Mouse (Mus musculus): ENCODE data around the gene Cd163. TPM values are rescaled to one million over a fixed set of nuclear protein-coding genes. Genes with fewer than 3 reads are reported as not detected.

The Cd163 gene
- 1.7 and 2.3 TPM in 2 replicates for polyA plus RNA-seq (2012; rRNA removed)

DNA sequence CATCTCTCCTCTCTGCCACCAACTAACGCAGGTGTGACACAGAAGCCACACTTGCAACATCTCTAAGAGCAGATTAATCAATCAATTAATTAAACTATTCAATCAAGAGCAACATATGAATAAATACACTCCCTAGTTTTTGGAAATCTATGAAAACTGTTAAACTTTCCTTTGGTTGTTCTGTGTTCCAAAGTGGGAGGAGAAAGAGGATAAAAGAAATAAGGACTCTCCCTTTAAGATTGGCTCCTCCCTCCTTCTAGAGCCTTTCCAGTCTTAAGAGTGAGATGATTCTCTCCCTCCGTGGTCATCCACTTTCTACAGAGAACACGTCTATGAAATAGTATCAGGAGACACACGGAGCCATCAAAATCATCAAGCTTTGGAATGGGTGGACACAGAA, at the start of gene Cd163:
Cd163 (plus strand) TSS at position 301 of the 400 bp plus-strand sequence.
- Histone ChIP-seq H3K4me1 (ENCODE audit: control insufficient read depth, insufficient read depth, insufficient read length) (no peaks in the 10 kb centered on the region), H3K27me3 (ENCODE audit: control insufficient read depth, insufficient read depth, low read length) (no peaks in the 10 kb centered on the region), H3K4me3 (ENCODE audit: extremely low read depth, insufficient read depth, insufficient read length) (no peak within 1 kb of the TSS), H3K36me3 (ENCODE audit: control insufficient read depth, insufficient read depth, low read length) (no peaks in the 10 kb centered on the region), H3K27ac (ENCODE audit: insufficient read depth, low read length) (no peak within 1 kb of the TSS)
- WGBS: 89% methylated on average over 4 of the region's 4 CpGs
- TF ChIP-seq CTCF (IDR thresholded peaks at IDR 0.05; ENCODE audit: extremely low read depth, insufficient read depth, insufficient read length, insufficient replicate concordance): no peak
- TF ChIP-seq POLR2A (IDR thresholded peaks at IDR 0.05; ENCODE audit: low read depth, low read length): no peak
- DNase-seq (ENCODE audit: low read depth in 1 of 2, low spot score in 2 of 2): no peak

DNA sequence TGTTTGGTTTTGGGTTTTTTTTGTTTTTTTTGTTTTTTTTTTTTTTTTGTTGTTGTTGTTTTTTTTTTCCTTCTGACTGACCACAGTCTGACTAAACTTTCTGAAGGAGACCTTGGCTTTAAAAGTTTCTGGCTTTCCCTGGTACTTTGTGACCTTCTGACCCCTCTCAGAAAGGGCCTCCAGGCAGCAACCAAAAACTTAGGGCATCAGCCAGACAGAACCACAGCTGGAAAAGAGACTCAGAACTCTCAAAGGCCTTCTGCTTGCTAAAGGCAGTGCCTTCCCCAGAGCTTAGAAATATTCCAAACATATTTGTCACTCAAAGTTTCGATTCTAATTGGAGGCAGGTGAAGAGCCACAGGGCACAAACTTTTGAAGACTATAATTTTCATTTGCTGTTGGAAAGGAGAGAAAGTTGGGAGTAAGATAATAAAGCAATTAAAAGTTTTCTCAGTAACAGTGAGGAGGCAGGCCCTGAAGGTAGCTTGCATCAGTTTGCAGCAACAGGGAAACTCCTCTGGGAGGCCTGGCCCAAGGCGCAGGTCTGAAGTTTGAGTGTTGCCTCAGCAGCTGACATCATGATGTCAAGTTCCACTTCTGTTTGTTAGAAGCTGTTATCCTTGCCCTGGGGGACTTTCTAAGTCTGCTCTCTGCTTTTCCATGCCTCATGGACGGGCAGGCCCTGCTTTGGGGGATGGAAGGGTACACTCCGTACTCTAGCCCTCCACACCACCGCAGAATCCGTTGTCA, 48.6 kb upstream of the Cd163 start:
- TF ChIP-seq POLR2A (IDR thresholded peaks at IDR 0.05; ENCODE audit: low read depth, low read length) (no peak), CTCF (IDR thresholded peaks at IDR 0.05; ENCODE audit: extremely low read depth, insufficient read depth, insufficient read length, insufficient replicate concordance) (no peak)
- WGBS: 91% methylated on average over 6 of the region's 6 CpGs
- no peak for DNase-seq (ENCODE audit: low read depth in 1 of 2, low spot score in 2 of 2)
- H3K27ac ChIP-seq (ENCODE audit: insufficient read depth, low read length): no peak overlapping the region
- no peaks in the 10 kb centered on the region for H3K36me3 ChIP-seq (ENCODE audit: control insufficient read depth, insufficient read depth, low read length)
- H3K27me3 ChIP-seq (ENCODE audit: control insufficient read depth, insufficient read depth, low read length): no peaks in the 10 kb centered on the region
- no peaks in the 10 kb centered on the region for H3K4me1 ChIP-seq (ENCODE audit: control insufficient read depth, insufficient read depth, insufficient read length)
- H3K4me3 ChIP-seq (ENCODE audit: extremely low read depth, insufficient read depth, insufficient read length): no peak overlapping the region

DNA sequence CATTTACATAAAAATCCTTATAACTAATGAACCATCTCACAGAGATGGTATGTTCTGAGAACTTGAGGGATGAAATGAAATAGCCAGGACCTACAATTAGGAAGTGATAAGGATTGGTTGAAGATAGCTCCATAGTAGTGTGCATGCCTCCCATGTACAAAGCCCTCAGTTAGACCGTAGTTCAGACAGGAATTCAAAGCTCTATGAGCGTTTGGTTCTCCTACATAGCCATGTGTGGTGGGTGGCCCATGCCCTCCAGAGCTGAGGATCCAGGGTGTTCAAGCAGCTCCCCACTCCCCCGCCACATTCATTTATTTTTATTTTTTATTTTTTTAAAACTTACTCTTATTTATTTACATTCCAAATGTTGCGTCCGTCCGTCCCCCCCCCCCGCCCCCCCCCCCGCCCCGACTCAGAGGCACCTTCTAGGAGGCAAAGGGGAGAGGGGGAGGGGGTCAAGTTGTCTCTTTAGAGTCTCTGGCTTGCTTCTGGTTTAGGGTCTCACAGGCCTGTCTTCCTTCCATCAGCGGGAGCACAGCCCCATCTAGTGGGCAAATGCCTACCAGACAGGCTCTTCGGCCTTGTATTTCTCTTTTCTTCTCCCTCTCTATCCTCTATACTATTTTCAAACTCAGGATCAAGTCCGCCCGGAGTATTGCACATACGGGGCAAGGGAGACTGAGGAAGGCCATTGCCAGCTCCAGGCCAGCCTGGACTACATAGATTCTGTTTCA, 44.1 kb upstream of the Cd163 start:
- no peak overlapping the region for H3K27ac ChIP-seq (ENCODE audit: insufficient read depth, low read length)
- WGBS: 18% methylated on average over 14 of the region's 14 CpGs
- no peaks in the 10 kb centered on the region for H3K36me3 ChIP-seq (ENCODE audit: control insufficient read depth, insufficient read depth, low read length)
- peak; percentile 89; the same call in 1 of the 2 replicates for TF ChIP-seq CTCF (IDR thresholded peaks at IDR 0.05; ENCODE audit: extremely low read depth, insufficient read depth, insufficient read length, insufficient replicate concordance)
- TF ChIP-seq POLR2A (IDR thresholded peaks at IDR 0.05; ENCODE audit: low read depth, low read length): no peak
- no peaks in the 10 kb centered on the region for H3K4me1 ChIP-seq (ENCODE audit: control insufficient read depth, insufficient read depth, insufficient read length)
- no peak overlapping the region for H3K4me3 ChIP-seq (ENCODE audit: extremely low read depth, insufficient read depth, insufficient read length)
- H3K27me3 ChIP-seq (ENCODE audit: control insufficient read depth, insufficient read depth, low read length): no peaks in the 10 kb centered on the region
- DNase-seq (ENCODE audit: low read depth in 1 of 2, low spot score in 2 of 2): peak; percentile 45 to 69

DNA sequence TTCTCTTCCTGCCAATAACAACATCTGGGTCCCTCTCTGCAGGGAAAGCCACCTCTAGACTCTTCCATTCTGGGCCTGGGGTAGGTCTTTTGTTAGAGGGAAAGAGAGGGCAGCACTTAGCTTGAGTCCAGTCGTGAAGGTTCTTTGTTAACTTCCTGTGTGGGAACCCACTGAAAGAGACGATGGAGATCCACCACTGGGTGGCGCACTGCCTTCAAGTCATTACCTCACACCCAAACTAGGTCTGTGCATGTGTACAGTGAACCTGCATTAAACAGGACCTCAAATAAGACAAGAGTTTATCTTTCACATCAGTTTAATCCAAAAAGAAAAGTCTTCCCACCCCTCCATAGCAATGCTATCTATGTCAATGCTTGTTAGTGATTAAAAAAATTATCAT, 41.8 kb upstream of the Cd163 start:
- WGBS: 0% methylated on average over 3 of the region's 3 CpGs
- Histone ChIP-seq H3K36me3 (ENCODE audit: control insufficient read depth, insufficient read depth, low read length) (no peaks in the 10 kb centered on the region), H3K4me1 (ENCODE audit: control insufficient read depth, insufficient read depth, insufficient read length) (no peaks in the 10 kb centered on the region), H3K27me3 (ENCODE audit: control insufficient read depth, insufficient read depth, low read length) (no peaks in the 10 kb centered on the region), H3K4me3 (ENCODE audit: extremely low read depth, insufficient read depth, insufficient read length) (no peak overlapping the region), H3K27ac (ENCODE audit: insufficient read depth, low read length) (no peak overlapping the region)
- DNase-seq (ENCODE audit: low read depth in 1 of 2, low spot score in 2 of 2): peak; percentile 47 to 74
- peak; percentile 80; the same call in 1 of the 2 replicates for TF ChIP-seq CTCF (IDR thresholded peaks at IDR 0.05; ENCODE audit: extremely low read depth, insufficient read depth, insufficient read length, insufficient replicate concordance)
- no peak for TF ChIP-seq POLR2A (IDR thresholded peaks at IDR 0.05; ENCODE audit: low read depth, low read length)

DNA sequence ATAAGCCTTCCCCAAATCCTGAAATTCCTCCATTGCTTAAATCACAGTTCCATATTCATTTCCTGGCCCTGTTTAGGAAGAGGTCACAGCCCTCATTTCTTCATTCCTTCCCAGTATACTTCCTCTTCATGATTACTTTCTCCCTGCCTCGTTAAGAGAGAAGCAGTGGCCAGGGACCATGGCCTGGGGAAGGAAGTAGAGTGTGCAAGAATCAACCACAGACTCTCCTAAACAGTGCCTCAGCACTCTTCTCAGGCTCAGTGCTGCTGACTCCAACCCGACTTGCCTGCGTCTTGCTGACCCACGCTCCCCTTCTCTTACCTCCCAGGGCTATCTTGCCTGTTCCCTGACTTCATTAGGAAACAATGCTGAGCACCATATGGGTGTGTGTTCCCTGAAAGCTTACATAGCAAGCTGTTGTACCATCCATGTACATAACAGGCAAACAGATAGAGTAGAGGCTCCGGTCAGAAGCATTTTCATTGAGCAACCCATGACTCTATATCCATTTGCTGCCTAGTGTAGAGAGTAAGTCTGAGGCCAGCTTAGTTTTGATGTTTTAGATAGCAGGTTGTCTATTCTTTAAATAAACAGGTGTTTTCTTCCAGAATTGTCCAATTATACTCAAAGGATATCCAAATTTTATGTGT, 31.1 kb upstream of the Cd163 start:
- WGBS: 28% methylated on average over 5 of the region's 5 CpGs
- H3K27ac ChIP-seq (ENCODE audit: insufficient read depth, low read length): no peak overlapping the region

DNA sequence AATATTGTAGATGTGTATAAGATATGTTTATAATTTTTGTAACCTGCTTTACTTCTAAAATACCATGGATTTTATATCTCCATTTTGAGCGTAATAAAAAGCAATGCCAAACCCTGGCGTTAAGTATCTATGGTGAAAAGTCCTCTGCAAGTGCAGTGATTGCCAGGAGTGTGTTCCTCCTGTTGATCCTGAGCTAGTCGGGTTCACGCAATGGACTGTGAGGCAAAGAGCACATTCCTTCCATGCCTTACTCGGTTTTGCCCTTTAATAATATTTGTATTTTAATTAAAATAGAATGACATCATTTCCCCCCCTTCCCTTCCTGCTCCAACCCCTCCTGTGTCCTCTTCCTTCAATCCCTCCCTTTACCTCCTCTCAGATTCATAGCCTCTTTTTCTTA, 26.8 kb upstream of the Cd163 start:
- Histone ChIP-seq H3K27ac (ENCODE audit: insufficient read depth, low read length) (no peak overlapping the region), H3K4me3 (ENCODE audit: extremely low read depth, insufficient read depth, insufficient read length) (no peak overlapping the region), H3K27me3 (ENCODE audit: control insufficient read depth, insufficient read depth, low read length) (no peaks in the 10 kb centered on the region), H3K4me1 (ENCODE audit: control insufficient read depth, insufficient read depth, insufficient read length) (no peaks in the 10 kb centered on the region), H3K36me3 (ENCODE audit: control insufficient read depth, insufficient read depth, low read length) (no peaks in the 10 kb centered on the region)
- DNase-seq (ENCODE audit: low read depth in 1 of 2, low spot score in 2 of 2): no peak
- 82% methylated on average over 5 of the region's 5 CpGs for WGBS
- TF ChIP-seq POLR2A (IDR thresholded peaks at IDR 0.05; ENCODE audit: low read depth, low read length): no peak

More for the DNA sequence above, 31.1 kb upstream of the Cd163 start:
- Histone ChIP-seq H3K4me1 (ENCODE audit: control insufficient read depth, insufficient read depth, insufficient read length) (no peaks in the 10 kb centered on the region), H3K36me3 (ENCODE audit: control insufficient read depth, insufficient read depth, low read length) (no peaks in the 10 kb centered on the region), H3K27me3 (ENCODE audit: control insufficient read depth, insufficient read depth, low read length) (no peaks in the 10 kb centered on the region), H3K4me3 (ENCODE audit: extremely low read depth, insufficient read depth, insufficient read length) (no peak overlapping the region)
- no peak for DNase-seq (ENCODE audit: low read depth in 1 of 2, low spot score in 2 of 2)
- TF ChIP-seq POLR2A (IDR thresholded peaks at IDR 0.05; ENCODE audit: low read depth, low read length): no peak
- no peak for TF ChIP-seq CTCF (IDR thresholded peaks at IDR 0.05; ENCODE audit: extremely low read depth, insufficient read depth, insufficient read length, insufficient replicate concordance)

All from spleen, adult 2 months (tissue).